Mouse (Mus musculus): ENCODE measurements around the gene Per1.
"Not testable (repeated sequence)": the region's sequence is repeated elsewhere in the genome, so short reads cannot be mapped to it uniquely, and the experiment has no call there.

Per1 gene

DNA sequence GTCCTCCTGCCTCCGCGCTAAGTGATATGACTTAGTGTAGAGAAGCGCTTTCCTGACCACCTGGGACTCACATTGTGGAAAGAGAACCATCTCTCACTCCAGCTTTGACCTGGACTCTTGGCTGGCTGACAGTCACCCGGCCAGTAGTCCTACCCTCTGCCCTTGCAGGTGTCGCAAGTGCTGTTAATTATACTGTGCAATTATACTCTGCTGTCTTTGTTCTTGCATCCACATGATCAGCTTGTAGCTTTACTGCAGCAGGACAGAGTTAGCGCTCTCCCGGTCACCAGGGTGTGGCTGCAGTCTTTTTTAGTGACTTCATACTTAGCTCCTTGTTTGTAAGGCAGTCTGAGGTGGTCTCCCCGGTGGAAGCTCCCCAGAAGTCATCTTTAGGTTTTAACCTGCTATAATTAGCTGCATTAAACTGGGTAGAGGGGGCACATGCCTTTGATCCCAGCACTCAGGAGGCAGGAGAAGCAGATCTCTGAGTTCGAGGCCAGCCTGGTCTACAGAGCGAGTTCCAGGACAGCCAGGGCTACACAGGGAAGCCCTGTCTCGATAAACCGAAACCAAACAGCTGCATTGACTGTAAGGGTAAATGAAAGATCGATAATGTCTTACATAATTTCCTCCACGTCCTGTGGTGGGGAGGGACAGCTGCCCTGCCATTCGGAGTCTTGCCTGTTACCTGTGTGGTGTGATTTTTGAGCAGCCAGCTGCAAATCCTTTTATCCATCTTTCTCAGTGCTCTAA, 14.7 kb upstream of the Per1 start:
- DNase-seq (ENCODE audit: extremely low read depth, low read depth, low spot score) = no peak

DNA sequence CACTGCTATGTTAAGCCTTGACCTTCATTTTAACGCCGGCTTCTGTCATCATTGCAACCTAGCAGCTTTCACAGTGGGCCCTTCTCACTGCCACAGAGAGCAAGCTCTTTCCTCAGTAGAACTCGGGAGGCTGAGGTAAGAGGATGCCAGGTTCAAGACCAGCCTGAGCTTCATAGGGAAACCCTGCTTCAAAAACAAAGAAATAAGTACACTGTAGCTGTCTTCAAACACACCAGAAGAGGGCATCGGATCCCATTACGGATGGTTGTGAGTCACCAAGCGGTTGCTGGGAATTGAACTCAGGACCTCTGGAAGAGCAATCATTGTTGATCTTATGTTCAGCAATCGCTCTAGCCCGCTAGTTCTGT, 14.2 kb upstream of the Per1 start:
- no peak for DNase-seq (ENCODE audit: extremely low read depth, low read depth, low spot score)

DNA sequence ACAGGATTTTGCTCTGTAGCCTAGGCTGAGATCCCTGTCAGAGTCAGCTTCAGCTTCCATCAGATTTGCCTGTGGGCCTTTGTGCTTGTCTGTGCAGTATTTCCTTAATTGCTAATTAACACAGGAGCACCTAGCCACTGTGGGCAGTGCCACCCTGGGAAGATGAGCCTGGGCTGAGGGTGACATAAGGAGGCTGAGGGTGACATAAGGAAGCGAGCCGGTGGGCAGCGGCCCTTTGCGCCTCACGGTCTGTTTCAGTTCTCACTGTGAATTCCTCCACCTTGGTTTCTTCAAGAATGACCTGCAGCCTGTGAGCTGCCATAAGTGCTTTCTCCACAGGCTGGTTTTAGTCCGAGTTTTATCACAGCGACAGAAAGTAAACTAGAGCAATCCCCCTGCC, 13.4 kb upstream of the Per1 start:
- DNase-seq (ENCODE audit: extremely low read depth, low read depth, low spot score) = no peak

GRCm38 (mm10) chr11:69085608-69086007, 9.4 kb upstream of the Per1 start:
- DNase-seq (ENCODE audit: extremely low read depth, low read depth, low spot score) = no peak

- DNase-seq (ENCODE audit: extremely low read depth, low read depth, low spot score) = no peak
Observed at GRCm38 (mm10) chr11:69086390-69086789, 8.6 kb upstream of the Per1 start.

- DNase-seq (ENCODE audit: extremely low read depth, low read depth, low spot score) = no peak
Observed at GRCm38 (mm10) chr11:69087082-69087481, 7.9 kb upstream of the Per1 start.

DNA sequence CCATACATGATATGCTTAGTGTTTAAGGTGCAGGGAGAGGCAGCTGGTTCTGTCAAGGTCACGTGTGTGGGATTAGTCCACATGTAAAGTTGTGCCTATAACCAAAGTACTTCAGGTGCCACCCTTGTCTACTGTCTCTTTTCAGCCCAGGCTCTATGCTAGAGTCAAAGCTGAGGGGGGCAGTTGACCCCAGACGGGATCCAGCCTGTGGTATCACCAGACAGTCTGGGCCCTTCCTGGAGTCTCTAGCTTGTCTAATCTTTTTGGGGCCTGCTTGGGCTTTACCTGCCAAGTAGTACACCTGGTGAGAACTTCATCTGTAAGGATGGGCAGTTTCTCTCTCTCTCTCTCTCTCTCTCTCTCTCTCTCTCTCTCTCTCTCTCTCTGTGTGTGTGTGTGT, 7.4 kb upstream of the Per1 start:
- DNase-seq (ENCODE audit: extremely low read depth, low read depth, low spot score) = no peak

- DNase-seq (ENCODE audit: extremely low read depth, low read depth, low spot score) = no peak
Observed at GRCm38 (mm10) chr11:69088103-69088855, 6.7 kb upstream of the Per1 start, which contains the start of gene Vamp2. Gene Vamp2 (plus strand): TSS chr11:69088490.

DNA sequence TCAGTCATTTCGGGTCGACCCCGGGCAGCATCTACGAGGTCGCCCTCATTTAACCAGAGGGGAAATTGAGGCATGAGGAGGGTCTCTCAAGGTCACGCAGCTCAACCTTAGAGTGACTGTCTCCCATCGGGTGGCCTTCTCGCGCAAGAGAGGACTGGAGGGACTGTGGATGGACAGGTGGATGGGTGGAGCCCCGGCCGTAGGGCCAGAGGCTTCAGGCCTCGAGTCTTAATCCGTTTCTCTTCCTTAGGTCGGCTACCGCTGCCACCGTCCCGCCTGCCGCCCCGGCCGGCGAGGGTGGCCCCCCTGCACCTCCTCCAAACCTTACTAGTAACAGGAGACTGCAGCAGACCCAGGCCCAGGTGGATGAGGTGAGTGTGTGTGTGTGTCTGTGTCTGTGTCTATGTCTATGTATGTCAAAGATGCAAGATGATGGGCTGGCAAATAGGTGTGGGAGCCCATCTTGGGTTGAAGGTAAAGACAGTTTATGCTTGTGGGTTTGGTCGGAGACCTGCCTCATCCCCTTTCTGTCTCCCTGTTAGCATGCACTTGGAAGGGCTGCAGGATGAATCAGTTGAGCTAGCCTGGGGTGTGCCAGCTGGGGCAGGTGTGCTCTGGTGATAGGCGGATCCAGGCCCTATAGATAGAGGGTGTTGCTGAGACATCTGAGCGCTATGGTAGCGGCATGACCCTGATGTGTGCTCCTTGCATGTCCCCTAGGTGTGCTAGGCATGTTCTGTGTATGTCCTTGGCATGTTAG, 6.0 kb upstream of the Per1 start:
- DNase-seq (ENCODE audit: extremely low read depth, low read depth, low spot score) = no peak

DNA sequence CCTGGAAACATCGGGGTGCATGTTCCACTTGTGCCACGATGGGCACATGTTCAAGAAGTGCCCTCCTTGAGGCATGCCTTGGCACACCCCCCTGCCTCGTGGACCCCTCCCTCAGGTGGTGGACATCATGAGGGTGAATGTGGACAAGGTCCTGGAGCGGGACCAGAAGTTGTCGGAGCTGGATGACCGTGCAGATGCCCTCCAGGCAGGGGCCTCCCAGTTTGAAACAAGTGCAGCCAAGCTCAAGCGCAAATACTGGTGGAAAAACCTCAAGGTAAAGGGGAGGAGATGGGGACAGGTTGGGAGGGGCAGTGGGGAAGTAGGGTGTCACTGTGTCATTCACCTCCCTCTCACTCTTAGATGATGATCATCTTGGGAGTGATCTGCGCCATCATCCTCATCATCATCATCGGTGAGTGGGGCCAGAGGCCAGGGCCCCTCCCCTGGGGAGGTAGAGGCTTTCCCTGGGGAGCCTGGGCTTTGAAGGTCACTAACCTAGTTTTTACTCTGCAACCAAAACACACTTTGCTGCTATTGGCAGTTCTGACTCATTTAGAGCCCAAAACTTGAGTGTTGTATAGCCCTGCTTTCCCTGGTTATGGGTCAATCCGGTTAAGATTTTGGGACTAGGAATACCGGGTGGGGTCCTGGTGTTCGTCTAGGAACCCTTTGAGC, 5.3 kb upstream of the Per1 start:
- no peak for DNase-seq (ENCODE audit: extremely low read depth, low read depth, low spot score)

GRCm38 (mm10) chr11:69090367-69090766, 4.7 kb upstream of the Per1 start:
- no peak for DNase-seq (ENCODE audit: extremely low read depth, low read depth, low spot score)

DNA sequence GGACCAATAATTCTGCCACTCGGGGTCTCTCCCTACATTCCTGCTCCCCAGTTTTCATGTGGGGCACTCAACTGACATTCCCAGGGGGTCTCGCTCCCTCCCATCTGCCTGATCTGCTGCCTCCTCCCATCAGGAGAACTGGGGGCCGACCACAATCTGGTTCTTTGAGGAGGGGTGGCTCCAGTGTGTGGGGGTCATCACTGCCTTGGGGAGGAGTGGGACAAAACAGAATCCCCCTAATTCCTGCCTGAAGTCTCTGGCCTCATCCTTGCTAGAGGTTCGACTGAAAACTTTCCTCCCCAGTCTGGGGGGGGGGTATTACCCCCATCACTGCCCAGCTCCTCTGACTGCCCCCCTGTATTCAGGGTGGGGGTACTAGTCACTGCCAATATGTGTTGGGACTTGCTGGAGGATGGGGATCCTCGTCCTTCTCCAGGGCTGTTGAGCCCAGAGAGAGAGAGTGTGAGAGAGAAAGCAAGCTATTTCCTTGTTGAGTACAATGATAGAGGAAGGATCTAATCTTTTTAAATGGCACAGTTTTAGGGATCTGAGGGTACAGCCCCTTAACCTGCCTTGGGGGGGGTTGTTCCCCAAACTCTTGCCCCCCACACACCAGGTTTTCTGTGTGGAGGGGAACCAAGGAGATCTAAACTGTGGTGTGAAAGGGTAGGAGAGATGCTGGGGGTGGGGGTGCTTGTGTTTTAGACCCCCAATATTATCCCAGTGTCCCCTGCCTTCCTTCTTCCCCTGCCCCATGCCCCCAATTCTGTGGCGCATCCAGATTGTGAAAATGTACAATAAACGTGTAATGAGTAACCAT, 3.2 kb upstream of the Per1 start:
- no peak for DNase-seq (ENCODE audit: extremely low read depth, low read depth, low spot score)

- no peak for DNase-seq (ENCODE audit: extremely low read depth, low read depth, low spot score)
Observed at GRCm38 (mm10) chr11:69092386-69092751, 2.6 kb upstream of the Per1 start.

DNA sequence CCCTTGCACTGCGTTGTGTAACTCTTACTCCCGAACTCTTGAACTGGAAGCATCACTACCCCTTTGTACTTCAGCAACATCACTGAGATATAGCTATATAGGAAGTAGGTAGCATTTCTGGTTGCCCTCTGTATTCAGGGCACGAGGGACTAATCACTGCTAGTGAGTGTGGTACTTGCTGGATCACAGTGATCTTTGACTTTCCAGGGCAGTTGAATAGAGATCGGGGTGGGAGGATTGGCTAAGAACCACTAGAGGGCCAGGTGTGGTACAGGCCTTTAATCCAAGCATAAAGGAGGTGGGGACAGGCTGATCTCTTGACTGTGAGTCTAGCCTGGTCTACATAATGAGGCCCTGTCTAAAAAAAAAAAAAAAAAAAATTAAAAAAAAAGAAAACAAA, 2.1 kb upstream of the Per1 start:
- no peak for DNase-seq (ENCODE audit: extremely low read depth, low read depth, low spot score)

DNA sequence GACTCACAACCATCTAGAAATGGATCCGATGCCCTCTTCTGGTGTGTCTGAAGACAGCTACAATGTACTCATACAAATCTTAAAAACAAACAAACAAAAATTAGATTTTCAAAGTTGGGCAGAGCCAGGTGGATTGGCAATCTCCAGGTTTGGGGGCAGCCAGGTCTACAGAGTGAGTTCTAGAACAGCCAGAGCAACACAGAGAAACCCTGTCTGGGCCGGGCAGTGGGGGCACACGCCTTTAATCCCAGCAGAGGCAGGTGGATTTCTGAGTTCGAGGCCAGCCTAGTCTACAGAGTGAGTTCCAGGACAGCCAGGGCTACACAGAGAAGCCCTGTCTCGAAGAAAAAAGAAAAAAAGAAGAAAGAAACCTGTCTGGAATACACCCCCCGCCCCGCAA, 1.2 kb upstream of the Per1 start:
- not testable (repeated sequence) for DNase-seq (ENCODE audit: extremely low read depth, low read depth, low spot score)

DNA sequence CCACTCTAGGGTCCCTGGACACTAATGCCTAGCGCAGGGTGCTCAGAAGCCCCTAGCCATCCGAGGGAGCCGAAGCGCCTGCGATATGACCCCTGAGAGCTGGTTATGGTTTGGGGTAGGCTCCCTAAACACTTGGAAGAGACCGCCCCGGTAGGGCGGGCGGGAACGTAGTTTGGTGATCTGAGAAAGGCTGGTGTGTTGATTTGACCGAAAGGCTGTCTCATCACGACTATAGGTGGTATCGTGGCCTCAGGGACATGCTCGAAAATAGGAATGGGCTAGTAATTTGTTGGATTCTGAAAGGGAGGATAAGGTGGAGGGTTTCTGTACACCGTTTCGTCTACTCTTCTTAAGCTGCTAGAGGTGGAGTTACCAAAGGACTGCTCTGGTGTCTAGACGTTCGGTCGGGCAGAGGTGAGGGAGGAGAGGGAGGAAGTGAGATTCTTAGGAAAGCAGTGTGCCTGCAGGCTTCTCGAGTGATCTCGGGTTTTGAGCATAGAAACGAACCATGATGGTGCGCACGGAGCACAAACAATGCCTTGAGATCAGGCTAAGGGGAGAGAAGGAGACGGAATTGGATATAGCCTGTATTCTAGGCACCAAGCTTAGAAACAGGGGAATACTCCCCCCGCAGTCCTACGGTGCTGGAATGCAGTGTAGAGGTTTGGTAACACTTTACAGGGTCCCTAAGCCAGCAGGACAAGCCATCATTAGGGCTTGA, 654 bp downstream of the Per1 start:
- no peak for DNase-seq (ENCODE audit: extremely low read depth, low read depth, low spot score)

DNA sequence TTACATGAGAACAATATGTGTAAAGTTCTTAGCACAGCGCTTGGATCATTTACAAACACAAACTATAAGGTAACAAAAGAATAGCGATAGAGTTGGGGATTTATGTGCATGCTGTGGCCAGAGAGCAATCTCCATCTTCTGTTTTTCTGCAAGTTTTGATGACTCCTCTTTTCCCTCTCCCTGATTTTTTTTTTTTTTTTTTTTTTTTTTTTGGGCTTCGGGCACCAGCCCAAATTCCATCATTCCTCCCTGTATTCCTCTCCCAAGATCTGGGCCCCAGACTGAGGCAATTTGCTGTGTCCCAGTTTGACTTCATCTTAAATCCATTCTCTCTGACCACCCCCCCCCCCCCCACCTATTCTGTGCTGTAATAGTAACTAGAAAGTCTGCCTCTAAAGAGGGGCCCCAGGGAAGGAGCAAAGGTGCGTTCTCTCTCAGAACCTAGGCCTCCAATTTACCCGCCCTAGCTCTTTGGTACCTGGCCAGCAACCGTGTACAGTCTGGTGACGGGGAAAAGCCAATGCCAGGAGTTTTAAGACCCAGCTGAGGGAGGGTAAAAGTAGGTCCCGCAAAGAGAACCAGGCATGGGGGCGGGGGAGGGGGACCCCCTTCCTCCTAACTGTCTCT, 1.5 kb downstream of the Per1 start:
- DNase-seq (ENCODE audit: extremely low read depth, low read depth, low spot score) = no peak

- no peak for DNase-seq (ENCODE audit: extremely low read depth, low read depth, low spot score)
Observed at GRCm38 (mm10) chr11:69096987-69097900, 2.2 kb downstream of the Per1 start.

All from fat pad, adult 2 months (tissue).